In genomic region chr16:71885701-71886100, GRCm38 (mm10) we compare ENCODE assay signal across 17 mouse cellular contexts.
"Had no signal": no experiment of that assay in that cellular context is flagged by ENCODE, and none has a peak within 500 bp of the region (broad histone marks: within the 10 kb centered on the region; RNA-seq: fewer than 3 reads in every experiment).

No protein-coding gene starts in this region.

- H3K27ac ChIP-seq: lung, embryonic 15.5 days; macrophage; midbrain, embryonic 13.5 days; midbrain, embryonic 15.5 days; neural tube, embryonic 12.5 days had no signal

- H3K27me3 ChIP-seq: lung, embryonic 15.5 days; megakaryocyte, embryonic 14.5 days; midbrain, embryonic 13.5 days; midbrain, embryonic 15.5 days; neural tube, embryonic 12.5 days had no signal

- H3K36me3 ChIP-seq: lung, embryonic 15.5 days; midbrain, embryonic 13.5 days; midbrain, embryonic 15.5 days; neural tube, embryonic 12.5 days had no signal

- DNase-seq: lung, adult 2 months; lung, postnatal 14 days; lung, postnatal 36 days; retina, postnatal 1 day; right cerebral cortex, adult 18-20 months; right cerebral cortex, postnatal 25 days; right cerebral cortex, postnatal 4 days; spleen, adult 18-20 months; thymus, adult 18-20 months; thymus, postnatal 14 days; thymus, postnatal 36 days had no signal

- H3K4me3 ChIP-seq: lung, embryonic 15.5 days; megakaryocyte, embryonic 14.5 days; midbrain, embryonic 13.5 days; midbrain, embryonic 15.5 days; neural tube, embryonic 12.5 days had no signal

- H3K4me1 ChIP-seq: lung, embryonic 15.5 days; megakaryocyte, embryonic 14.5 days; midbrain, embryonic 13.5 days; midbrain, embryonic 15.5 days had no signal

- H3K9ac ChIP-seq: lung, embryonic 15.5 days; midbrain, embryonic 13.5 days; midbrain, embryonic 15.5 days; neural tube, embryonic 12.5 days had no signal

- H3K9me3 ChIP-seq: lung, embryonic 15.5 days; megakaryocyte, embryonic 14.5 days; midbrain, embryonic 13.5 days; midbrain, embryonic 15.5 days; neural tube, embryonic 12.5 days had no signal
